In the genomic region with DNA sequence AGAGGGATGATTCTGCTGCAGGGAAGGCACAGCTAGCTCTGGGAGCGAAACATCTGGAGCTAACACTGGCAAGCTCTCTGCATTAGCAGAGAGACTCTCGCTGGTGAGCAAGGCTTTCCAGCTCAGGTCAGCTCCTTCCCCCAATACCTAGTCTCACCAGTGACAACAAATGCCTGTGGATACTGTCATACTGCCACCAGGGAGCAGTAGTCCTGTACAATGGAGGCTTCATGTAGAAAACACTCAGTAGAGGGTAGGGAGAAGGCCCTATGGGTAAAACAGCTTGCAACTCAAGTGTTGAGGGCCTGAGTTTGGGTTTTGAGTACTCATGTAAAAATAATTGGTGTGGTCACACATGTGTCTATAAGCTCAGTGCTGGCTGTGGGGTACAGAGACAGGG, we compare ENCODE assay signal across 11 mouse cellular contexts.
DNase-seq lines count a peak whose midpoint lies in the region; ATAC-seq and TF ChIP-seq lines count a peak whose summit lies in the region.
"Had no signal": no experiment of that assay in that cellular context is flagged by ENCODE, and none has a peak within 500 bp of the region (broad histone marks: within the 10 kb centered on the region; RNA-seq: fewer than 3 reads in every experiment).

No protein-coding gene starts in this region.

- H3K9ac ChIP-seq in lung, postnatal 0 days (replicated peaks; ENCODE audit: low read depth): no peak overlapping the region
- H3K9ac ChIP-seq in MEL (ENCODE audit: control insufficient read depth, low read depth, low read length, poor library complexity, severe bottlenecking): no peak overlapping the region

- 68% methylated on average over 2 of the region's 2 CpGs for WGBS in lung, postnatal 0 days
- 80% methylated on average over 2 of the region's 2 CpGs for WGBS in lung, adult 2 months

- H3K4me1 ChIP-seq in lung, postnatal 0 days (ENCODE audit: insufficient read depth, low read depth, low read length): no peaks in the 10 kb centered on the region
- H3K4me1 ChIP-seq in lung, adult 2 months (ENCODE audit: control insufficient read depth, insufficient read depth, low read length): no peaks in the 10 kb centered on the region
- no peaks in the 10 kb centered on the region for H3K4me1 ChIP-seq in MEL (ENCODE audit: control insufficient read depth in 1 of 2, insufficient read depth in 2 of 2, low read length in 2 of 2)

- no peak for TF ChIP-seq POLR2A in lung, adult 2 months (IDR thresholded peaks at IDR 0.05; ENCODE audit: borderline replicate concordance, extremely low read depth, low read depth, low read length)
- TF ChIP-seq POLR2A in MEL (IDR thresholded peaks at IDR 0.05; ENCODE audit: control insufficient read depth in 1 of 2, insufficient read depth in 1 of 2, low read depth in 1 of 2, low read length in 2 of 2, poor library complexity in 1 of 2): no peak

- H3K4me2 ChIP-seq in lung, postnatal 0 days (replicated peaks; ENCODE audit: low read depth, low read length): no peak overlapping the region

- no peaks in the 10 kb centered on the region for H3K79me2 ChIP-seq in MEL (ENCODE audit: control insufficient read depth, insufficient read depth, low read length, poor library complexity)

- no peak for DNase-seq in frontal cortex, postnatal 10 days (ENCODE audit: low spot score in 2 of 2)
- no peak for DNase-seq in lung, postnatal 0 days (ENCODE audit: low spot score)
- DNase-seq in lung, adult 2 months: no peak
- peak; percentile 14 for DNase-seq in MEL (ENCODE audit: low read depth, low spot score)
- DNase-seq in naive thymus-derived CD4-positive, alpha-beta T cell, adult 2 months (ENCODE audit: low read depth): peak; percentile 71
- no peak for DNase-seq in adrenal gland, postnatal 36 days
- DNase-seq: adrenal gland, adult 2 months; cerebellum, adult 9-10 months had no signal

- no peaks in the 10 kb centered on the region for H3K27me3 ChIP-seq in lung, postnatal 0 days (replicated peaks; ENCODE audit: insufficient read depth, low read length)
- no peaks in the 10 kb centered on the region for H3K27me3 ChIP-seq in MEL (ENCODE audit: control insufficient read depth in 1 of 2, insufficient read depth in 2 of 2, low read length in 2 of 2)

- ATAC-seq in frontal cortex, adult (ENCODE audit: low TSS enrichment): peak; percentile 54; the same call in 1 of the 2 replicates
- ATAC-seq in lung, postnatal 0 days: no peak
- no peak for ATAC-seq in granulocyte monocyte progenitor cell, adult 5-6 weeks (replicated peaks; ENCODE audit: poor library complexity, severe bottlenecking)
- ATAC-seq: intestine, embryonic 16.5 days had no signal

- H3K9me3 ChIP-seq in lung, postnatal 0 days (ENCODE audit: low read length): no peaks in the 10 kb centered on the region
- H3K9me3 ChIP-seq in MEL (replicated peaks; ENCODE audit: insufficient read depth, low read length): no peaks in the 10 kb centered on the region

- TF ChIP-seq CTCF in lung, postnatal 0 days (IDR thresholded peaks at IDR 0.05): peak; percentile 48
- TF ChIP-seq CTCF in lung, adult 2 months (IDR thresholded peaks at IDR 0.05; ENCODE audit: insufficient read depth, low read length): no peak
- no peak; a peak in 1 of 6 replicates for TF ChIP-seq CTCF in MEL (IDR thresholded peaks at IDR 0.05 in 2 of 3, conservative IDR thresholded peaks at IDR 0.05 in 1 of 3; ENCODE audit: control insufficient read depth in 1 of 3, insufficient read depth in 1 of 3, low read depth in 2 of 3, low read length in 3 of 3, poor library complexity in 1 of 3, severe bottlenecking in 1 of 3)

- no peak overlapping the region for H3K4me3 ChIP-seq in lung, postnatal 0 days (ENCODE audit: low read depth, low read length)
- no peak overlapping the region for H3K4me3 ChIP-seq in lung, adult 2 months (replicated peaks; ENCODE audit: extremely low read depth, low read depth, low read length)
- no peak overlapping the region for H3K4me3 ChIP-seq in MEL (ENCODE audit: control insufficient read depth in 1 of 2, insufficient read depth in 1 of 2, low read depth in 2 of 2, low read length in 2 of 2)

- H3K27ac ChIP-seq in lung, postnatal 0 days (ENCODE audit: low read length): no peak overlapping the region
- no peak overlapping the region for H3K27ac ChIP-seq in MEL (ENCODE audit: control insufficient read depth, low read depth, low read length)

- TF ChIP-seq RAD21 in MEL (IDR thresholded peaks at IDR 0.05; ENCODE audit: low read depth, low read length): no peak

- H3K36me3 ChIP-seq in lung, postnatal 0 days (ENCODE audit: insufficient read depth, low read length): no peaks in the 10 kb centered on the region
- peaks cover 0 to 1% of the 10 kb centered on the region in 2 experiments; a peak in 1 of 4 replicates for H3K36me3 ChIP-seq in MEL (ENCODE audit: control insufficient read depth in 1 of 2, insufficient read depth in 2 of 2, low read length in 2 of 2)

- no peak for TF ChIP-seq EP300 in lung, postnatal 0 days (IDR thresholded peaks at IDR 0.05)
- no peak for TF ChIP-seq EP300 in MEL (IDR thresholded peaks at IDR 0.05; ENCODE audit: low read depth in 1 of 2, low read length in 2 of 2)

TF ChIP-seq in MEL, 35 proteins besides CTCF, POLR2A, EP300 and RAD21:
- TF ChIP-seq USF1 (IDR thresholded peaks at IDR 0.05; ENCODE audit: low read depth, low read length) (no peak), E2F4 (IDR thresholded peaks at IDR 0.05; ENCODE audit: borderline replicate concordance, low read depth, low read length) (no peak), ZNF384 (IDR thresholded peaks at IDR 0.05; ENCODE audit: low read depth, low read length) (no peak), CHD2 (IDR thresholded peaks at IDR 0.05; ENCODE audit: low read length) (no peak), MYC (IDR thresholded peaks at IDR 0.05; ENCODE audit: low read depth, low read length) (no peak), SMC3 (IDR thresholded peaks at IDR 0.05; ENCODE audit: low read depth, low read length) (no peak), CHD1 (IDR thresholded peaks at IDR 0.05; ENCODE audit: low read depth, low read length) (no peak), BHLHE40 (IDR thresholded peaks at IDR 0.05; ENCODE audit: borderline replicate concordance, low read depth, low read length) (no peak), MEF2A (IDR thresholded peaks at IDR 0.05; ENCODE audit: extremely low read depth, insufficient replicate concordance, low read depth, low read length, poor library complexity, severe bottlenecking) (no peak), ZKSCAN1 (IDR thresholded peaks at IDR 0.05; ENCODE audit: low read depth, low read length) (no peak), ZMIZ1 (IDR thresholded peaks at IDR 0.05; ENCODE audit: low read depth, low read length) (no peak), MXI1 (IDR thresholded peaks at IDR 0.05; ENCODE audit: low read depth, low read length) (no peak), RCOR1 (IDR thresholded peaks at IDR 0.05; ENCODE audit: low read depth, low read length) (no peak)

Comparison
In these comparisons a context has a peak if more than half of its experiments do, and no peak if none do; other contexts are left out.
1. DNase-seq: peak in MEL (single experiment) and naive thymus-derived CD4-positive, alpha-beta T cell, adult 2 months (single experiment); none in frontal cortex, postnatal 10 days (0 of 2), lung, postnatal 0 days (single experiment), lung, adult 2 months (single experiment) and adrenal gland, postnatal 36 days (0 of 2).